Mouse (Mus musculus) heart, adult 8-10 months (tissue): ENCODE data around the gene Ppp1r11. TPM values are rescaled to one million over a fixed set of nuclear protein-coding genes. Genes with fewer than 3 reads are reported as not detected.

ENCODE experiments used
- DNase-seq: peaks from one replicate; pipeline ENCODE4 v3.0.0; 2022; ENCODE audit warnings: low spot score
- total RNA-seq, 4 experiments: library from RNA; stranded (reverse); gene quantifications; 2 replicates each; pipeline ENCODE4 v1.2.4; 2022

The Ppp1r11 gene
- total RNA-seq, 4 experiments from 2014 or later, result 89.3 to 121 (median 108) TPM

GRCm38 (mm10) chr17:36966875-36967274 is 15.3 kb upstream of the Ppp1r11 start:
- no peak for DNase-seq

GRCm38 (mm10) chr17:36961125-36961524 is 9.6 kb upstream of the Ppp1r11 start:
- no peak for DNase-seq

GRCm38 (mm10) chr17:36958884-36959283 is 7.3 kb upstream of the Ppp1r11 start:
- DNase-seq, result no peak

DNA sequence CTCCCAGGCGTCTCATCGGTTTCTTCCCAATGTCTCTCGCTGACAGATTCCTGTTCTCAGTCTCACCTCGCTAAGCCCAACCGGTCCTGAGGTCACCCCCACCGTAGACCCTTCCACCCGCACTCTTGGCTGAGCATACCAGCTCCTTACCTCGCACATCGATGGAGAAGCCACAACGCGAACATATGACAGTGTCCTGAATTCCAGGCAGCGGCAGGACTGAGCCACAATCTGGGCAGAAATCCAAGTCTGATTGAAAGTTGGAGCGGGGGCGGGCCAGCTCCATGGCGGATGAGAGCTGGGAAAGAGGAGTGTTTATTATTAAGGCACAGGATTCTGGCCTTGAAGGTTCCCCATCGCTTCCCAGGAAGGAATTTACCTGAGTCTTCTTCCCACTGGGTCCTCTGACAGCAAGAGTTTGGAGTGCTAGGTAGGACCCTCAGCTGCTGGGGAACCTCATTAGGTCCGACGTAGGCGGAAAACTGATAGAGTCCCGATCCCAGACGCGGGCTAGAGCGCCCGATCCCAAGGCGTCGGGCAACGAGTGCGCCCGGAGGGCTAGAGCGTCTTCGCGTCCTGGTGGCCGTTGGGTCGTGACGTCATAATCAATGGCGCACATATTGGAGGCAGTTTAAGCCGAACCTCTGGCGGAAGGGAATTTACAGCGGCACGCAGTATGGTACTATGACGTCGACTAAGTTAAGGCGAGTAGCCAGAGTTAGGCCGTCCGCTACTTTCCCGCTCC is 6.6 kb upstream of the Ppp1r11 start, which contains the start of the genes Znrd1 and Znrd1as:
TSS of gene Znrd1 (minus strand) at position 561 of the 745 bp plus-strand sequence.
TSS of gene Znrd1as (plus strand) at position 594 of the 745 bp plus-strand sequence.
- peak; percentile 96 for DNase-seq

- no peak for DNase-seq
Observed at GRCm38 (mm10) chr17:36953062-36953461, 1.5 kb upstream of the Ppp1r11 start.

GRCm38 (mm10) chr17:36952631-36953030 is 1.1 kb upstream of the Ppp1r11 start:
- no peak for DNase-seq

- DNase-seq, result no peak
Observed at GRCm38 (mm10) chr17:36949265-36949664, 2.3 kb downstream of the Ppp1r11 start.

GRCm38 (mm10) chr17:36948286-36948685 is 3.3 kb downstream of the Ppp1r11 start:
- no peak for DNase-seq

GRCm38 (mm10) chr17:36947051-36947819 is 4.3 kb downstream of the Ppp1r11 start:
- no peak for DNase-seq

DNA sequence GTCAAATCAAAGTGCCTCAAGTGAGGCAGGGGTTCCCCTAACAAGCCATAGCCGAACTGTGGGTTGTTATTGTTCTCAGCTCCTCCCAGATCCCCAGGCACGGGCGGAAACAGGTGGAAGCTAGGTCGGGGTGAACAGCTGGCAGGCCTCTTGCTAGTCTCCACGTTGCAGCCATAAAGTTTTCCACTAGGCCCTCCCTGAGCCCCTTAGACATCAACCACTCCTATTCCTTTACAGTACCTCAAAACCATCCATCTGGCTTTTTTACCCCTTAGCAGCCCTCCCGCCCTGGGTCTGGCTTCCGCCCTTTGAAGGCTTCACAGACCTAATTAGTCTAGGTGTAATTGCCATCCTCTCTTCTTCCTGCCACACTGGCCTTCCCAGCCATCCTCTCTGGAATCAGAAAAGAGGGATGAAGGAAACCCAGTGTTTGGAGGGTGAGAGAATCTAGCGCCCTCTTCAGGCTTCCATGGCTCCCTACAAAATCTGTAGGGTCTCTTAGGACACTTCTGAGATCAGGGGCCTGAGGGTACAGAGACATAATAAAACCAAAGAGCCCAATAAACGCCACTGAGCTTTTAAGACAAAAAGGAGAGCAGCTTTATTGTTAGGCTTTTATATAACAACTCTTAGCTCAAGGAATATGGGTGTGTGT is 7.3 kb downstream of the Ppp1r11 start:
- no peak for DNase-seq

DNA sequence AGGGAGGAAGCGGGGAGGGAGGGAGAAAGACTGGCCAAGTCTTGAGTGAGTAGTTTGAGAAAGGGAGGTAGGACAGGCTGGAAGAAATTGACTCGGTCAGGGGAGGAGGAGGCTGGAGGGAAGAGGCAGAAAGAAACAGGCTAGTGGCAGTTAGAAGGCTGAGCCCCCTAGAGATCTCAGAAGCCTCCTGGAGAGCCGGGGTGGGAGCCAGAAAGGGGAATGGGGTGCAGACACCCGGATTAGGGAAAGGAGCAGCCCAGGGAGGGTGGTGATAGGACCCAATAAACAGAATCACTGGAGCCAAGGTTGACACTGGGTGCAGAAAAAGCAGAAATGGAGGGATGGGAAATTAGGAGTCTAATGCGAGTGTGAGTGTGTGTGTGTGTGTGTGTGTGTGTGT is 7.8 kb downstream of the Ppp1r11 start:
- DNase-seq, result no peak

DNA sequence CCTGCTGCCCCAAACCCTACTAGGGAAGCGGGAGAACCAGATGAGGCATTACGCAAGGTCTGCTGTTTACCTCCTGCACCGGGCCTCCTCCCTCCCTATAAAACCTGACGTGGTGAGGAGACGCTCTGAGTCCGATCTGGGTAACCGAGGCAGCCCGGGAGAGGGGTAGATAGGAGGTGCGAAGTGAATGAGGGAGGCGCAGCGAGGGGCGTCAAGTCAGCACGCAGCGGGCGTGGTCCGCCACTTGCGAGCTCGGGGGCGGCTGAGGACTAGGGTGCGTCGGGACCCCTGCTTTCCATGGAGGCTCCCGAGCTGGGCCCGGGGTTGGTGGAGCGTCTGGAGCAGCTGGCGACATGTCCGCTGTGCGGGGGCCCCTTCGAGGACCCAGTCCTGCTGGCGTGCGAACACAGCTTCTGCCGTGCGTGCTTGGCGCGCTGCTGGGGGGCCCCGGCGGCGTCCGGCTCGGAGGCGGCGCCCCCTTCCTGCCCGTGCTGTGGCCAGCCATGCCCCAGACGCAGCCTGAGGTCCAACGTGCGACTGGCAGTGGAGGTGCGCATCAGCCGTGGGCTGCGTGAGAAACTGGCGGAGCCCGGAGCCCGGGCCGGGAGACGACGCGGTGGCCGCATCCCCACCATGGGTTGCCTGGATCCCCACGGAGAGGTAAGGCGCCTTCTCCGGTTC is 8.6 kb downstream of the Ppp1r11 start, which contains the start of gene Rnf39:
TSS of gene Rnf39 (plus strand) at position 128 of the 681 bp plus-strand sequence.
- DNase-seq, result no peak

GRCm38 (mm10) chr17:36942391-36942790 is 9.2 kb downstream of the Ppp1r11 start:
- DNase-seq, result peak; percentile 57

GRCm38 (mm10) chr17:36938056-36938455 is 13.5 kb downstream of the Ppp1r11 start:
- DNase-seq, result no peak

DNA sequence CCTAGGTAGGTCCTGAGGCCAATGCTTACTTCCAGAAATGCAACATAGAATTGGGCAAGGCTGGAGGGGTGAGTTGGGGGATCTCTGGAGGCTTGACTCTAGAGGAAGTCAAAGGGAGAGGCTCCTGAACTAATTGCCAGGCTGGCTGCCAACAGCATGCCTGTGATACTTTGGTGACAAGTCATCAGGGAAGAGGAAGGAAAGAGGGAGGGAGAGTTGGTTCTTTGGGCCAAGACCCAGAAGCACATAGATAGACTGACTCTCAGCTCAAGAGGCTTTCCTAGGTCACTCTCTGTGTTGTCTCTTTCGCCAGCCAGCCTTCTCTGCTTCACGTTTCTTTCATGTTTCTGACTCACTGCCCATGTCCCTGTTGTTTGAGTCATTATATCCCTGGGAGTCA is 19.7 kb downstream of the Ppp1r11 start:
- DNase-seq, result peak; percentile 67

DNA sequence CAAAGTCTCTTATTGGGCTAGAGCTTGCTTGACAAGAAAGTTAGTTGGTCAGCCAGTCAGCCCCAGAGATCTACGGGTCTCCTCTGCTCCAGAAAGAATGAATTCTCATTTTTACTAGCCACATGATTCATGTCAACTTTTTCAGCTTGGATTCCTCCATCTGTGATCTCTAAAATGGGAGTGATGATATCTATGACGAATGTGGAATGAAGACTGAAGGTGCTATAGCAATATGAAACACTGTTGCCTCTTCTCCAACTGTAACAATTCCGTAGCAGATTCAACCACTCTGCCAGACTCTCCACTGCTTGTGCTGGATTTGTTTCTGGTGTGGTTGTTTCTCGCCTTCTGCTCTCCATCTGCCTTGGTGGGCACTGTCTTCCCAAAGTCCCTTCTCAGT is 20.4 kb downstream of the Ppp1r11 start:
- DNase-seq, result no peak

DNA sequence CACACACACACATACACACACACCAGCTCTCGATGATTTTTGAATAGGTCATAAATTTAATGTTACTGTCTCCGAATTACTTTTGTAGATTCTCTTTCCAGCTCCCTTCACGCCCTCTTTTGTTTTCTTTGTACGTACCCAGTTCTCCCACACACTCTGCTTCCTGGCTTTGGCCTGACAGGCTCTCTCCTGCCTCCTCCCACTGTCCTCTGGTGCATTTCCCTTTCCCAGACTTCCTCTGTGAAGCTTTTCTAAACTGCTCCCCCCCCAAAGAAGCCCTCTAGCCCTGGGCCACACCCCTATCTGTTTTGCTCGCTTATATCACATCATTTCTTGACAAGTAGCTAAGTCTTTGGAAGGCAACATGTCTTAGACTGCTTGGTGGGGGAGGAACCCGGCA is 21.3 kb downstream of the Ppp1r11 start:
- DNase-seq, result peak; percentile 64

DNA sequence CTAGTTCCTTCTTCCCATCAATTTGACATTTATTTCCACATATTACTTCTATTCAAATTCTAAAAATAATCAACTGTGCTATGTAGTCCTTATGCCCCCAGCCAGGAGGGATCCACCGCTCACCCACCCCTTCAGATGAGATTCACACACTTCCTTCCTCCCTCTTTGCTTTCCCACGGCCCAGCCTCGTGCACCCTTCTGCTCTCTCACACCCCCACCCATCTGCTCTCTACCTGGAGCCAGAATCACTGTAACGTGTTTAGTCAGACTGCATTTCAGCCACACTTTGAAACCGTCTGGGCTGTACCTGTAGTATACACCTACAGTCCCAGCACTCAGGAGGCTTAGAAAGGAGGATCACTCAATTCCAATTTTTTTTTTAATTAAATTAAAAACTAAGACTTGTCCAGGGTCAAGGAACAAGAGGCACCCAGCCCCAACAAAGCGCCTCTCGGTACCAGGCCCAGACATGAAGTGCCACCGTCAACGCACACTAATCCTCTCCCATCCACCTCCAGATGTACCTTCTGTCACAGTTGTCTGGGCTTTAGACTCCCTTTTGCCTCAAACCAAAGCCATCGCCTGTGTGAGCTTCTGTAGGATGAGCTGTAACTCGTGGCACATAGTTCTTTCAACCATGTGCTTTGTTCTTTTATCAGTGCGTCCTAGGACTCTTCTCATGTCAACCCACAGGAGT is 22.2 kb downstream of the Ppp1r11 start:
- DNase-seq, result no peak

DNA sequence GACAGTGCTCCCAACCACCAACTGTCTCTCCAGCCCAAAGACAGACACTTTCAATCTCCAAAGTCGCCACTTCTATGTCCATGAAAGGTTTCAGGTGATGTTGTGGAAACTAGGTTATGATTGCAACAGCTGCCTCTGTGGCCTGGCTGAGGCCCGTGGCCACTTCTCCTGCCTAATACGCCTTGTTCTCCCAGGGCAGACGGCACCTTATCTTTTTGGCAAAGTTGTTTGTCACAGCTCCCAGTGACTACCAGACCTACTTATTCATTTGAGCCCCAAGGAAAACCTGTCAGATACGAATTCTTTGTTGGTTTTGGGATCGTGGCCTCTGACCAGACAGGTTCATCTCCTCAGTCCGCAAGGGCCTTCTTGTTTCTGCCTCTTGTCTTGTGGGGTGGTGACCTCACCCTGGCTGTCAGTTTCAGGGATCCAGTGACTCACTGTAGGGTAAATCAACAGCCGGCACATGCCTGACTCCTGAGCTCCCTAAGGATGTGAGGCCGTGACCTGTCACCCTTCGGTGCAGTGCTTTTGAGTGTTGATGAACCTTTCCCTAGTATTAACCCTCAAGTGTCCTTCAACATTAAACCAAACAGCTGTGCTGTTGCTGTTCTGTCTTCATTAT is 23.9 kb downstream of the Ppp1r11 start:
- no peak for DNase-seq

DNA sequence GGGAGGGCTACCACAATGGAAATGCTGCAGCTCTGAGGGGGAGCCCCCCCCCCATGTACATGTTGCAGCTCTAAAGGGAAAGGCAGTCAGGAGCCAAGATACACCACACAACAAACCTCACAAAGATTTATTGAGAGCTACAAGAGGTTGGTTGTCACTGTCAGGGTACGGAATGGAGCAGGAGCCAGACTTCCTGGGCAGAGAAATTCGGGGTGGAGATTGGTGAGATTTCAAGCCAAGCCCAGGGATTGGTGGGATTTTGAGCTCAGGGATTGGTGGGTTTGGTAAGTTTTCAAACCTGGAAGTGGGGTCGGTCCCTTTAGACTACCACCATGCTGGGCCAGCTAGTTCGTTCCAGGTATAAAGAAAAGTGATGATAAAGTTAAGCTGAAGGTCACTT is 28.1 kb downstream of the Ppp1r11 start:
- DNase-seq, result no peak

GRCm38 (mm10) chr17:36922715-36923114 is 28.8 kb downstream of the Ppp1r11 start:
- no peak for DNase-seq
